Mouse (Mus musculus) limb, embryonic 10.5 days (tissue): ENCODE data around the gene Plekha4. TPM values are rescaled to one million over a fixed set of nuclear protein-coding genes. Genes with fewer than 3 reads are reported as not detected.

ENCODE experiments used
- DNase-seq: peaks from one replicate; pipeline ENCODE4 v3.0.0-alpha.2; 2017; ENCODE audit warnings: low spot score
- H3K27ac ChIP-seq: fragments of 300-500 bp; sonication (generic); 2 replicates; pipeline ENCODE4 v1.5.1; 2016; ENCODE audit warnings: mild to moderate bottlenecking
- H3K27me3 ChIP-seq: fragments of 300-500 bp; sonication (generic); 2 replicates; pipeline ENCODE4 v1.6.1; 2016; ENCODE audit warnings: low read depth, mild to moderate bottlenecking; ENCODE audit not compliant: poor library complexity, severe bottlenecking
- H3K36me3 ChIP-seq: fragments of 300-500 bp; sonication (generic); 2 replicates; pipeline ENCODE4 v1.6.1; 2016; ENCODE audit warnings: mild to moderate bottlenecking, moderate library complexity
- H3K4me1 ChIP-seq: fragments of 300-500 bp; sonication (generic); 2 replicates; pipeline ENCODE4 v1.6.1; 2016
- H3K4me3 ChIP-seq: fragments of 300-500 bp; sonication (generic); 2 replicates; pipeline ENCODE4 v1.5.1; 2016; ENCODE audit warnings: mild to moderate bottlenecking, moderate library complexity
- H3K9me3 ChIP-seq: fragments of 300-500 bp; sonication (generic); replicated peaks from 2 replicates; pipeline ENCODE4 v1.6.1; 2016; ENCODE audit warnings: mild to moderate bottlenecking
- WGBS: fragments of 180-500 bp; shearing (Covaris S2); methylation state at CpG from one replicate; pipeline ENCODE4 v1.1.7; 2016; 5-methylcytosine and 5-hydroxymethylcytosine counted together
- polyA plus RNA-seq: library from polyadenylated mRNA; unstranded; fragments of >200 nt; fragmentation: Nextera tagmentation; extraction: Ambion mirVana; gene quantifications from 2 replicates; pipeline ENCODE4 v1.2.1, GENCODE M21; 2016

Gene Plekha4
- polyA plus RNA-seq, 1 experiment from 2014 or later = 1.0 TPM

GRCm38 (mm10) chr7:45593118-45593815 is 67.1 kb downstream of the Plekha4 start:
- no peak overlapping the region for H3K4me3 ChIP-seq
- H3K27me3 ChIP-seq = no peaks in the 10 kb centered on the region
- H3K9me3 ChIP-seq = no peaks in the 10 kb centered on the region
- H3K4me1 ChIP-seq = 0 out of 2 replicates have a peak, but pooled peaks cover 6% of the 10 kb centered on the region
- DNase-seq = peak; percentile 82
- H3K27ac ChIP-seq = no peak overlapping the region
- 27% methylated on average over 10 of the region's 10 CpGs for WGBS
- H3K36me3 ChIP-seq = peaks cover 1% of the 10 kb centered on the region

- WGBS = 83% methylated on average over 4 of the region's 4 CpGs
Measured at GRCm38 (mm10) chr7:45595176-45595575, 69.0 kb downstream of the Plekha4 start.

GRCm38 (mm10) chr7:45596107-45596506 is 70.0 kb downstream of the Plekha4 start:
- Histone ChIP-seq H3K4me1 (peaks cover 11% of the 10 kb centered on the region), H3K9me3 (no peaks in the 10 kb centered on the region), H3K36me3 (no peaks in the 10 kb centered on the region), H3K4me3 (no peak overlapping the region), H3K27me3 (no peaks in the 10 kb centered on the region), H3K27ac (no peak overlapping the region)
- DNase-seq = no peak
- 81% methylated on average over 1 of the region's 1 CpGs for WGBS

More at GRCm38 (mm10) chr7:45595176-45595575, 69.0 kb downstream of the Plekha4 start:
- Histone ChIP-seq H3K9me3 (no peaks in the 10 kb centered on the region), H3K4me1 (peaks cover 11% of the 10 kb centered on the region), H3K36me3 (no peaks in the 10 kb centered on the region), H3K27ac (no peak overlapping the region), H3K4me3 (no peak overlapping the region), H3K27me3 (no peaks in the 10 kb centered on the region)
- no peak for DNase-seq

- Histone ChIP-seq H3K9me3 (no peaks in the 10 kb centered on the region), H3K4me1 (peaks cover 19% of the 10 kb centered on the region), H3K36me3 (no peaks in the 10 kb centered on the region), H3K27ac (no peak overlapping the region), H3K4me3 (no peak overlapping the region), H3K27me3 (no peaks in the 10 kb centered on the region)
- DNase-seq = no peak
- WGBS = 88% methylated on average over 5 of the region's 5 CpGs
Measured at GRCm38 (mm10) chr7:45597013-45597412, 70.9 kb downstream of the Plekha4 start.

- H3K36me3 ChIP-seq = no peaks in the 10 kb centered on the region
- no peak for DNase-seq
- peaks cover 20% of the 10 kb centered on the region for H3K4me1 ChIP-seq
- H3K4me3 ChIP-seq = no peak overlapping the region
- H3K9me3 ChIP-seq = no peaks in the 10 kb centered on the region
- WGBS = 92% methylated on average over 6 of the region's 6 CpGs
- no peak overlapping the region for H3K27ac ChIP-seq
- H3K27me3 ChIP-seq = no peaks in the 10 kb centered on the region
Measured at GRCm38 (mm10) chr7:45597527-45597926, 71.4 kb downstream of the Plekha4 start.

GRCm38 (mm10) chr7:45598960-45599879 is 73.1 kb downstream of the Plekha4 start:
- Histone ChIP-seq H3K27me3 (no peaks in the 10 kb centered on the region), H3K9me3 (no peaks in the 10 kb centered on the region), H3K36me3 (no peaks in the 10 kb centered on the region), H3K4me3 (no peak overlapping the region), H3K4me1 (peaks cover 20% of the 10 kb centered on the region), H3K27ac (no peak overlapping the region)
- WGBS = 50% methylated on average over 18 of the region's 18 CpGs
- DNase-seq = no peak

Other genes with a start within 250 kb of the Plekha4 start
- gene Slc6a21, start 248.8 kb upstream of the Plekha4 start, polyA plus RNA-seq = not detected in 2 replicates
- gene Trpm4, start 192.6 kb upstream of the Plekha4 start, polyA plus RNA-seq = 5.2 and 8.4 TPM in 2 replicates
- gene Hrc, start 191.0 kb upstream of the Plekha4 start, polyA plus RNA-seq = 0.24 and 0.39 TPM in 2 replicates
- gene Ppfia3, start 159.3 kb upstream of the Plekha4 start, polyA plus RNA-seq = 2.4 and 5.3 TPM in 2 replicates
- gene Lin7b, start 155.7 kb upstream of the Plekha4 start, polyA plus RNA-seq = 0.40 and 0.64 TPM in 2 replicates
- gene Snrnp70, start 130.6 kb upstream of the Plekha4 start, polyA plus RNA-seq = 305 and 308 TPM in 2 replicates
- gene Kcna7, start 120.7 kb upstream of the Plekha4 start, polyA plus RNA-seq = 0.06 TPM in 1 of 2 replicates, not detected in the other
- 2.1 and 2.2 TPM in 2 replicates for gene Ntf5, start 112.6 kb upstream of the Plekha4 start, polyA plus RNA-seq
- gene Lhb, start 105.5 kb upstream of the Plekha4 start, polyA plus RNA-seq = not detected in 2 replicates
- 42.6 and 44.9 TPM in 2 replicates for gene Gys1, start 91.5 kb upstream of the Plekha4 start, polyA plus RNA-seq
- gene Ruvbl2, start 88.2 kb upstream of the Plekha4 start, polyA plus RNA-seq = 228 and 283 TPM in 2 replicates
- 5,063 and 5,416 TPM in 2 replicates for gene Ftl1, start 66.4 kb upstream of the Plekha4 start, polyA plus RNA-seq
- 248 and 297 TPM in 2 replicates for gene Bax, start 59.4 kb upstream of the Plekha4 start, polyA plus RNA-seq
- 1.8 and 2.2 TPM in 2 replicates for gene Tulp2, start 44.5 kb upstream of the Plekha4 start, polyA plus RNA-seq
- gene Gm45808, start 39.5 kb upstream of the Plekha4 start, polyA plus RNA-seq = not detected in 2 replicates
- gene Dhdh, start 37.5 kb upstream of the Plekha4 start, polyA plus RNA-seq = 4.9 and 5.8 TPM in 2 replicates
- gene Nucb1, start 15.9 kb upstream of the Plekha4 start, polyA plus RNA-seq = 116 and 125 TPM in 2 replicates
- gene Ppp1r15a, start 62 bp upstream of the Plekha4 start, polyA plus RNA-seq = 22.4 and 25.7 TPM in 2 replicates
- gene Hsd17b14, start 28.6 kb downstream of the Plekha4 start, polyA plus RNA-seq = 1.0 and 1.1 TPM in 2 replicates
- gene Bcat2, start 43.8 kb downstream of the Plekha4 start, polyA plus RNA-seq = 65.8 and 68.0 TPM in 2 replicates
- not detected in 2 replicates for gene Fgf21, start 89.2 kb downstream of the Plekha4 start, polyA plus RNA-seq
- gene Fut1, start 91.0 kb downstream of the Plekha4 start, polyA plus RNA-seq = not detected in 2 replicates
- gene Izumo1, start 95.5 kb downstream of the Plekha4 start, polyA plus RNA-seq = 0.24 TPM in 1 of 2 replicates, not detected in the other
- gene Rasip1, start 101.2 kb downstream of the Plekha4 start, polyA plus RNA-seq = 8.0 and 8.3 TPM in 2 replicates
- 2.2 and 3.2 TPM in 2 replicates for gene Mamstr, start 113.6 kb downstream of the Plekha4 start, polyA plus RNA-seq
- gene Fut2, start 140.1 kb downstream of the Plekha4 start, polyA plus RNA-seq = 0.16 and 0.21 TPM in 2 replicates
- gene Ntn5, start 157.7 kb downstream of the Plekha4 start, polyA plus RNA-seq = 0.16 and 0.39 TPM in 2 replicates
- 0.54 and 0.83 TPM in 2 replicates for gene Sec1, start 168.1 kb downstream of the Plekha4 start, polyA plus RNA-seq
- 2.2 and 4.9 TPM in 2 replicates for gene Car11, start 173.5 kb downstream of the Plekha4 start, polyA plus RNA-seq
- gene Dbp, start 178.8 kb downstream of the Plekha4 start, polyA plus RNA-seq = 3.7 and 4.7 TPM in 2 replicates
- gene Rpl18, start 189.1 kb downstream of the Plekha4 start, polyA plus RNA-seq = 1,218 and 1,459 TPM in 2 replicates
- 45.5 and 49.3 TPM in 2 replicates for gene Sphk2, start 191.7 kb downstream of the Plekha4 start, polyA plus RNA-seq
- gene Fam83e, start 194.9 kb downstream of the Plekha4 start, polyA plus RNA-seq = 2.1 and 2.4 TPM in 2 replicates
- gene Spaca4, start 199.5 kb downstream of the Plekha4 start, polyA plus RNA-seq = not detected in 2 replicates